Mouse (Mus musculus): Measurements from ENCODE around the gene Adamts2. TPM values are rescaled to one million over a fixed set of nuclear protein-coding genes. Genes with fewer than 3 reads are reported as not detected.
A peak's percentile ranks its signal among the peaks of the same experiment; 100 is the strongest.

Adamts2 gene
- polyA plus RNA-seq, 1 experiment from 2014 or later, result 25.7 TPM

- no peak for DNase-seq (ENCODE audit: low spot score)
- ATAC-seq (ENCODE audit: low read depth), result no peak
- H3K27me3 ChIP-seq (replicated peaks; ENCODE audit: control insufficient read depth, insufficient read depth, low read length), result no peaks in the 10 kb centered on the region
Observed at GRCm38 (mm10) chr11:50589060-50589459, 12.8 kb upstream of the Adamts2 start.

GRCm38 (mm10) chr11:50591053-50591452 lies 10.8 kb upstream of the Adamts2 start:
- Histone ChIP-seq H3K9me3 (ENCODE audit: control insufficient read depth, low read length) (no peaks in the 10 kb centered on the region), H3K4me3 (ENCODE audit: low read depth, low read length) (no peak overlapping the region), H3K27me3 (replicated peaks; ENCODE audit: control insufficient read depth, insufficient read depth, low read length) (no peaks in the 10 kb centered on the region), H3K4me1 (ENCODE audit: control insufficient read depth, insufficient read depth, low read length) (peaks cover 10% of the 10 kb centered on the region; the same call in 1 of the 2 replicates), H3K9ac (ENCODE audit: low read depth, low read length) (no peak overlapping the region), H3K36me3 (ENCODE audit: control insufficient read depth, insufficient read depth, low read length) (no peaks in the 10 kb centered on the region), H3K27ac (replicated peaks; ENCODE audit: low read depth, low read length) (no peak overlapping the region), H3K4me2 (ENCODE audit: low read depth, low read length) (no peak overlapping the region)
- no peak for ATAC-seq (ENCODE audit: low read depth)
- DNase-seq (ENCODE audit: low spot score), result no peak
- 79% methylated on average over 13 of the region's 13 CpGs for WGBS

More at GRCm38 (mm10) chr11:50589060-50589459, 12.8 kb upstream of the Adamts2 start:
- Histone ChIP-seq H3K4me1 (ENCODE audit: control insufficient read depth, insufficient read depth, low read length) (peaks cover 10% of the 10 kb centered on the region; the same call in 1 of the 2 replicates), H3K36me3 (ENCODE audit: control insufficient read depth, insufficient read depth, low read length) (no peaks in the 10 kb centered on the region), H3K9me3 (ENCODE audit: control insufficient read depth, low read length) (no peaks in the 10 kb centered on the region), H3K9ac (ENCODE audit: low read depth, low read length) (no peak overlapping the region), H3K27ac (replicated peaks; ENCODE audit: low read depth, low read length) (no peak overlapping the region), H3K4me3 (ENCODE audit: low read depth, low read length) (no peak overlapping the region), H3K4me2 (ENCODE audit: low read depth, low read length) (no peak overlapping the region)
- 35% methylated on average over 11 of the region's 11 CpGs for WGBS

DNA sequence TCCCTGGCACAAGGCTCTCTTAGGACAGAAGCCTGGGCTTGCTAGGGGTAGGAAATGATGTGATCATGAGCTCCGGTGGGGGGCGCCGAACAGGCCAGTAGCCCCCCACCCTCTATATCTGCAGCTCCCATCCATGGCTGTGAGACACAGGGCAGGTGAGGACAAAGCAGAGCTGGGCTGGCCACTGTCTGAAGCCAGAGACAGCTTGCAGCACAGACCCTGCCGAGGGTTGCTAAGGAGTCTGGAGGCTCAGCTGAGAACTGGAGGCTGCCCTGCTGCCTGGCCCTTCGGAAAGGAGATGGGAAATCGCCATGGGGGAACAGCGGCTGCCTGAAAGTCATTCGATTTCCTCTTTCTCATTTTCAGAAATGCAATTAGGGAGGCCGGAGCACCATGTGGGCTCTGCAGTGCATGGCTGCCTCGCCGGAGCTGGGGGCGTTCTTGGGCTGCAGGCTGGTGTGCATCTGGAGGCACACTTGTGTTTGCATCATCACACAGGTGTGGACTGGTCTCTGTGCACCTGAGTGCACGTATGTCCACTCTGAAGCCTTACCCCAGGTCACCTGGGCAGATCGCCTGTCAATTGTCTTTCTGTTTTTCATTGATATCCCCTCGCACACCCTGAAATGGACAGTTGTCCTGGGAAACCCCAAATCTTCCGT lies 8.9 kb upstream of the Adamts2 start:
- no peak for ATAC-seq (ENCODE audit: low read depth)

GRCm38 (mm10) chr11:50596571-50596970 lies 5.3 kb upstream of the Adamts2 start:
- H3K9ac ChIP-seq (ENCODE audit: low read depth, low read length), result no peak overlapping the region
- ATAC-seq (ENCODE audit: low read depth) (no peak), DNase-seq (ENCODE audit: low spot score) (no peak)
- WGBS, result 79% methylated on average over 2 of the region's 2 CpGs
- H3K4me3 ChIP-seq (ENCODE audit: low read depth, low read length), result no peak overlapping the region
- no peaks in the 10 kb centered on the region for H3K9me3 ChIP-seq (ENCODE audit: control insufficient read depth, low read length)
- no peak overlapping the region for H3K4me2 ChIP-seq (ENCODE audit: low read depth, low read length)
- H3K27me3 ChIP-seq (replicated peaks; ENCODE audit: control insufficient read depth, insufficient read depth, low read length), result peaks cover 21% of the 10 kb centered on the region
- H3K27ac ChIP-seq (replicated peaks; ENCODE audit: low read depth, low read length), result no peak overlapping the region
- no peaks in the 10 kb centered on the region for H3K36me3 ChIP-seq (ENCODE audit: control insufficient read depth, insufficient read depth, low read length)
- peaks cover 10% of the 10 kb centered on the region; the same call in 1 of the 2 replicates for H3K4me1 ChIP-seq (ENCODE audit: control insufficient read depth, insufficient read depth, low read length)

More for the DNA sequence above, 8.9 kb upstream of the Adamts2 start:
- no peak for DNase-seq (ENCODE audit: low spot score)
- H3K4me1 ChIP-seq (ENCODE audit: control insufficient read depth, insufficient read depth, low read length), result peaks cover 10% of the 10 kb centered on the region; the same call in 1 of the 2 replicates
- no peak overlapping the region for H3K4me2 ChIP-seq (ENCODE audit: low read depth, low read length)
- H3K27me3 ChIP-seq (replicated peaks; ENCODE audit: control insufficient read depth, insufficient read depth, low read length), result no peaks in the 10 kb centered on the region
- H3K4me3 ChIP-seq (ENCODE audit: low read depth, low read length), result no peak overlapping the region
- no peak overlapping the region for H3K27ac ChIP-seq (replicated peaks; ENCODE audit: low read depth, low read length)
- no peaks in the 10 kb centered on the region for H3K9me3 ChIP-seq (ENCODE audit: control insufficient read depth, low read length)
- no peak overlapping the region for H3K9ac ChIP-seq (ENCODE audit: low read depth, low read length)
- WGBS, result 68% methylated on average over 16 of the region's 16 CpGs
- no peaks in the 10 kb centered on the region for H3K36me3 ChIP-seq (ENCODE audit: control insufficient read depth, insufficient read depth, low read length)

GRCm38 (mm10) chr11:50599156-50599555 lies 2.7 kb upstream of the Adamts2 start:
- Histone ChIP-seq H3K27ac (replicated peaks; ENCODE audit: low read depth, low read length) (no peak overlapping the region), H3K4me3 (ENCODE audit: low read depth, low read length) (no peak overlapping the region), H3K36me3 (ENCODE audit: control insufficient read depth, insufficient read depth, low read length) (no peaks in the 10 kb centered on the region), H3K4me1 (ENCODE audit: control insufficient read depth, insufficient read depth, low read length) (peaks cover 9% of the 10 kb centered on the region; the same call in 1 of the 2 replicates), H3K9ac (ENCODE audit: low read depth, low read length) (no peak overlapping the region), H3K9me3 (ENCODE audit: control insufficient read depth, low read length) (no peaks in the 10 kb centered on the region), H3K4me2 (ENCODE audit: low read depth, low read length) (no peak overlapping the region), H3K27me3 (replicated peaks; ENCODE audit: control insufficient read depth, insufficient read depth, low read length) (peaks cover 42% of the 10 kb centered on the region)
- ATAC-seq (ENCODE audit: low read depth) (no peak), DNase-seq (ENCODE audit: low spot score) (no peak)
- 57% methylated on average over 2 of the region's 2 CpGs for WGBS

GRCm38 (mm10) chr11:50602356-50603081 lies 635 bp downstream of the Adamts2 start:
- WGBS, result under 1% methylated on average over 26 of the region's 59 CpGs
- Histone ChIP-seq H3K9me3 (ENCODE audit: control insufficient read depth, low read length) (no peaks in the 10 kb centered on the region), H3K4me3 (ENCODE audit: low read depth, low read length) (peak overlapping the region; percentile 74), H3K27me3 (replicated peaks; ENCODE audit: control insufficient read depth, insufficient read depth, low read length) (peaks cover 58% of the 10 kb centered on the region), H3K36me3 (ENCODE audit: control insufficient read depth, insufficient read depth, low read length) (no peaks in the 10 kb centered on the region), H3K4me1 (ENCODE audit: control insufficient read depth, insufficient read depth, low read length) (peaks cover 9% of the 10 kb centered on the region; the same call in 1 of the 2 replicates), H3K4me2 (ENCODE audit: low read depth, low read length) (peak overlapping the region; percentile 93), H3K9ac (ENCODE audit: low read depth, low read length) (peak overlapping the region; percentile 74), H3K27ac (replicated peaks; ENCODE audit: low read depth, low read length) (peak overlapping the region; percentile 55)
- peak; percentile 54 for ATAC-seq (ENCODE audit: low read depth)
- peak; percentile 55 for DNase-seq (ENCODE audit: low spot score)

GRCm38 (mm10) chr11:50603082-50603910 lies 1.4 kb downstream of the Adamts2 start:
- Histone ChIP-seq H3K36me3 (ENCODE audit: control insufficient read depth, insufficient read depth, low read length) (no peaks in the 10 kb centered on the region), H3K27me3 (replicated peaks; ENCODE audit: control insufficient read depth, insufficient read depth, low read length) (peaks cover 58% of the 10 kb centered on the region), H3K9me3 (ENCODE audit: control insufficient read depth, low read length) (no peaks in the 10 kb centered on the region), H3K4me2 (ENCODE audit: low read depth, low read length) (peak overlapping the region; percentile 93), H3K27ac (replicated peaks; ENCODE audit: low read depth, low read length) (no peak overlapping the region), H3K4me3 (ENCODE audit: low read depth, low read length) (peak overlapping the region; percentile 74), H3K4me1 (ENCODE audit: control insufficient read depth, insufficient read depth, low read length) (peaks cover 9% of the 10 kb centered on the region; the same call in 1 of the 2 replicates), H3K9ac (ENCODE audit: low read depth, low read length) (peak overlapping the region; percentile 74)
- 2% methylated on average over 30 of the region's 52 CpGs for WGBS
- DNase-seq (ENCODE audit: low spot score) (peak; percentile 70), ATAC-seq (ENCODE audit: low read depth) (peak; percentile 24; the same call in 1 of the 2 replicates)

DNA sequence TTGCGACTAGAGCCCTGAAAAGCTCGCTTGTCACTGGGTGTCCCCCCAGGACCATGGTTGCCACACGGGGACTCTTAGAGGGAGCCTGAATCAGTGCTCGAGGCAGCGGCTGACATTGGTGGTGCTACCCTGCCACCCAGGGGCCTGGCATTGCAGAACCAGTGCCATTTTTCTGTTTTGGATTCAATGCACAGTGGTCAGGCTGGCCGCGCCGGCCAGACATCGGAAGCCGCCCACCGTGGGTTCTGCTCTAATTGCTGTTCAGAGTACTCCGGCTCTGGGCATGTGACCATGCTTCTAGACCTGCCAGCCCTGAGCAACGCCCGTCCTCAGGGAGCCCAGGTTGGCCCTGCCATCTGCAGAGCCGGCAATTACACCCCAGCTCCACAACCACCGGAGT lies 2.5 kb downstream of the Adamts2 start:
- peak overlapping the region; percentile 93 for H3K4me2 ChIP-seq (ENCODE audit: low read depth, low read length)
- no peaks in the 10 kb centered on the region for H3K36me3 ChIP-seq (ENCODE audit: control insufficient read depth, insufficient read depth, low read length)
- no peak overlapping the region for H3K27ac ChIP-seq (replicated peaks; ENCODE audit: low read depth, low read length)
- no peak overlapping the region for H3K9ac ChIP-seq (ENCODE audit: low read depth, low read length)
- H3K27me3 ChIP-seq (replicated peaks; ENCODE audit: control insufficient read depth, insufficient read depth, low read length), result peaks cover 56% of the 10 kb centered on the region
- no peaks in the 10 kb centered on the region for H3K9me3 ChIP-seq (ENCODE audit: control insufficient read depth, low read length)
- peaks cover 9% of the 10 kb centered on the region; the same call in 1 of the 2 replicates for H3K4me1 ChIP-seq (ENCODE audit: control insufficient read depth, insufficient read depth, low read length)
- DNase-seq (ENCODE audit: low spot score) (no peak), ATAC-seq (ENCODE audit: low read depth) (no peak)
- H3K4me3 ChIP-seq (ENCODE audit: low read depth, low read length), result peak overlapping the region; percentile 74; the same call in 1 of the 2 replicates
- 71% methylated on average over 16 of the region's 16 CpGs for WGBS
